Mouse (Mus musculus) mouse trophoblast stem cell (cell line): Measurements from ENCODE around the gene Aox1.

ENCODE experiments used
- in situ Hi-C, 2 experiments: fragments of 300-500 bp; cut with MseI, MboI; formaldehyde crosslinking; loops; 2 replicates in 1 of 2; 3 replicates in 1 of 2; pipeline ENCODE4 v1.15.1; 2025

The Aox1 gene

GRCm38 (mm10) chr1:58107066-58107465, 77.3 kb downstream of the Aox1 start:
- in situ Hi-C loops = no loop called here

- in situ Hi-C loops = no loop called here
These were observed 80.5 kb downstream of the Aox1 start for GRCm38 (mm10) chr1:58110241-58110640.

GRCm38 (mm10) chr1:58111315-58111714, 81.6 kb downstream of the Aox1 start:
- in situ Hi-C loops = no loop called here

GRCm38 (mm10) chr1:58112880-58113279, 83.1 kb downstream of the Aox1 start, which contains the start of gene Aox3:
TSS of gene Aox3 (plus strand) at chr1:58113130.
- in situ Hi-C loops = no loop called here

GRCm38 (mm10) chr1:58113441-58113840, 83.7 kb downstream of the Aox1 start:
- in situ Hi-C loops = no loop called here

GRCm38 (mm10) chr1:58114021-58114560, 84.4 kb downstream of the Aox1 start:
- in situ Hi-C loops = no loop called here

- in situ Hi-C loops = no loop called here
These were observed 85.1 kb downstream of the Aox1 start for GRCm38 (mm10) chr1:58114666-58115375.

- in situ Hi-C loops = no loop called here
These were observed 88.5 kb downstream of the Aox1 start for GRCm38 (mm10) chr1:58118231-58118630.

- in situ Hi-C loops = no loop called here
These were observed 95.2 kb downstream of the Aox1 start for GRCm38 (mm10) chr1:58124901-58125300.

GRCm38 (mm10) chr1:58137891-58138290, 108.2 kb downstream of the Aox1 start:
- in situ Hi-C loops = no loop called here

- in situ Hi-C loops = no loop called here
These were observed 109.3 kb downstream of the Aox1 start for GRCm38 (mm10) chr1:58138986-58139385.

GRCm38 (mm10) chr1:58140607-58141006, 110.9 kb downstream of the Aox1 start:
- in situ Hi-C loops = no loop called here

- in situ Hi-C loops = no loop called here
These were observed 114.8 kb downstream of the Aox1 start for GRCm38 (mm10) chr1:58144384-58145069.

GRCm38 (mm10) chr1:58146026-58146425, 116.3 kb downstream of the Aox1 start:
- in situ Hi-C loops = no loop called here

GRCm38 (mm10) chr1:58147776-58148175, 118.0 kb downstream of the Aox1 start:
- in situ Hi-C loops = no loop called here

GRCm38 (mm10) chr1:58152247-58152646, 122.5 kb downstream of the Aox1 start:
- in situ Hi-C loops = no loop called here
